Mouse (Mus musculus) granulocyte monocyte progenitor cell, adult 5-6 weeks (primary cell): ENCODE data around the gene Traf3ip1. TPM values are rescaled to one million over a fixed set of nuclear protein-coding genes. Genes with fewer than 3 reads are reported as not detected.

ENCODE experiments used
- ATAC-seq: replicated peaks from 2 replicates; pipeline ENCODE4 v1.8.0; 2016; ENCODE audit warnings: mild to moderate bottlenecking, moderate TSS enrichment, inconsistent platforms; ENCODE audit not compliant: poor library complexity, severe bottlenecking
- total RNA-seq, 2 experiments: library from RNA; stranded (forward) in 1 of 2; stranded (reverse) in 1 of 2; fragments of 200-712, 200-1000 nt in 1 of 2; fragments of >200 nt in 1 of 2; fragmentation: Nextera tagmentation in 1 of 2; gene quantifications; 2 replicates each; pipeline ENCODE4 v1.2.3; 2014 to 2017

Gene Traf3ip1
- total RNA-seq, 2 experiments from 2014 or later: 4.6 to 7.0 TPM

DNA sequence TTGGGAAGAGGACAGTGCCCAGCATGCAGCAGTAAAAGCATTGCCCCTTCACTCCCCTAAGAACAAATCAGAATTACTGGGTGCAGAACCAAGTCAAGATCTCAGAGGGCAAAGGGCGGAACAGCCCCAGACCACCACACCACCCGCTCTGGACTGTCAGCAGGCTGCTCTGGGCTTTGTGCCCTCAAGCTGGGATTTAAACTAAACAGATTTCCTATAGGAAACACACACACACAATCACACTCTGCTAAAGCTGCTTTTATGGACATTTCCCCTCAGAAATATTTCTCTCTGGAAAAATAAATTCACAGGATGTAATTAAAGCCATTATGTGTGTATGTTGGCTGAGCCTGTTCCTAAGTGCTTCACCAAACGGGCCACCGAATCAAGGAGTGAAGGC, 37.8 kb downstream of the Traf3ip1 start:
- ATAC-seq: no peak

DNA sequence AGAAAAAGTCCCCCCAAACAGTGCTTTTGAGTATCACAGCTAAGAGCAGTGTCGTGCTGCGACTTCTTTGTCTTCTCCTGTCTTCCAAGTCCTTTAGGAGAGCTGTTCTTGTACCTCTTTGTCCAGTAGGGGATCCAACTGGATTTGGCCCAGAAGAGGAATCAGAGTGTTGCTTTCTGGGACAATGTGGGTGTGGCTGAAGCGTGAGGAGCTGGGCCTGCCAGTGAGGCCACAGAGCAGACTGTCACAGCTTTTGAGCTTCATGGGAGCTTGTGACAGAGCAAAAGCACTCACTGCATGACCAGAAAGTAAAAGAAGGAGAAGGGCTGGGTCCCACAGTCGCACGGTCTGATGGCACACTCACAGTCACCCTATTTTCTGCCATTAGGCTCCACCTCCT, 38.4 kb downstream of the Traf3ip1 start:
- ATAC-seq: no peak

DNA sequence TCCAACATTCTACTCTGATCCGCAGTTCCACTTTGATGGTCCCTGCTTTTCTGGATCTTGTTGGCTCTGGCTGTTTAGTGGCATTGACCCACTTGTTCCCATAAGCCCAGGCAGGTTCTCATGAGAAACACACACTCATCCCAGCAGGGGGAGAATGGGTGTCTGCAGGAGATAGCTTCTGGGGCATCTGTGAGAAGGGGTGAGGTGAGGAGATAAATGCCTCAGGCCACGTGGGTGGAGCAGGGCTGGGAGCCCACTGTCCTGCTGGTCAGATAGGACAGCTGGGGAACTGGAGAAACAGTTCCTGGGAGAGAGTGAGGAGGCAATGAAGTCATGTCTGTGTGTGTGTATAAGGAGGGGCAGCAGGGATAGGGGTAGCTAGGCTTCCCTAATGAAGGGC, 39.0 kb downstream of the Traf3ip1 start:
- ATAC-seq: no peak

DNA sequence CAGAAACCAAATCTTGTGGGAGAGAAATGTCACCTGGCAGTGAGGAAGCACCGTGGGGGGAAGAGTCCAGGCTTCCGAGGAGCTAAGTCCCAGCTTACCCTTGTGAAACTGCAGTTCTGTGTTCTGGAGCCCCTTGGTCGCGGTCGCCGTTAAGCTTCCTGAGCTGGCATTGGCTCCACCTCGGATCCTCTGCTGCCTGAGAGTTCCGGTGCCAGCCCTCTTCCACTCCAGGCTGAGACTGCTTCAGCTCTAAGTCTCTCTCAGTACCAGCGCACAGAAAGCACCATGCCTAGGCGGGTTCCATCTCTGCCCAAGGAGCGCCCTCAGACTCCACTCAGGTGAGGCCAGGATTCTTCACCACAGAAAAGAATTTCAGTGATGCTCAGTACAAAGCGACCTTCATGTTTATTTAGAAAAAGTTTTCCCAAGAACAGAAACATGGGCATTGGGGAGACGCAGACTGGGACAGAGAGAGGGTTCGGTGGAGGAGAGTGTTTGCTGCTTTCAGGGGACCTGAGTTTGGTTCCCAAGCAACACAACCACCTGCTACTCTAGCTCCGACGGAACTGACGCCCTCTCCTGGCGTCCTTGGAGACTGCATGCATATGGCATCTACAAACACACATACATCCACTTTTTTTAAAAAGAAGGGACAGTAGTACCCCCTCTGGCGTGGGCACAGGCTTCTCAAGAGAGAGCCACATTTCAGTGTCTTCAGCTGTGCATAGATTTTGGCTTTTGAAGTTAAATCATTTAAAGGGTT, 39.7 kb downstream of the Traf3ip1 start:
- no peak for ATAC-seq

DNA sequence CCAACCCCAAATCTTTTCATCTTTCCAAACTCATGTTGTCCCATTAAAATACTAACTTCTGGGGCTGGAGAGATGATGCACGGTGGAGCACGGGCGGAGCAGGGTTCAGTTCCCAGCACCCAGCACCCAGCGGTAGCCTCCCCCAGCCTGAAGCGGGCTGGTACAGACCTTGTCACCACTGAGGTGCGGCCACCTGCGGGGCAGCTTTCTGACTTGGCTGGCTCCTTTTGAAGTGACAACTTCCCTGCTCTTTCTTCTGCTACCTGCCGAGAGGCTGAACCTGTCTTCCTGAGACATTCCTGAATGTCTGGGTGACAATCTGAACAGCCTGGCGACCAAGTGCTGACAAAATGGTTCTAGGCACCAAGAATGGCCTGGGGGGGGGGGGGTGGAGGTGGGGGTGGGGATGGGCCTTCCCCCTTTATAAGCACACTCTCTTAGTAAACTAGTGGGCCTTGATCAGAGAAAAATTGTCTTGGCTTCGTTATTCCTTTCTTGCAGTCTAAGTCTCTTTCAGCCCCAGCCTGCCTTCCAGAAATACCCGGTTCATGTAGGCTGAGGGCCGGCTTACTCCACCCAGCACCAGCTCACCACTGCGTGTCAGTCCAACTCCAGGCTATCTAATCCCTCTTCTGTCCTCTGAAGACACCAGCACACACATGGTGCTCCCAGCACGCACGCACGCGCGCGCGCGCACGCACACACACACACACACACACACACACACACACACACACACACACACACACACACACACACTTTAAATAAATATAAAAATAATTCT, 43.5 kb downstream of the Traf3ip1 start:
- no peak for ATAC-seq

DNA sequence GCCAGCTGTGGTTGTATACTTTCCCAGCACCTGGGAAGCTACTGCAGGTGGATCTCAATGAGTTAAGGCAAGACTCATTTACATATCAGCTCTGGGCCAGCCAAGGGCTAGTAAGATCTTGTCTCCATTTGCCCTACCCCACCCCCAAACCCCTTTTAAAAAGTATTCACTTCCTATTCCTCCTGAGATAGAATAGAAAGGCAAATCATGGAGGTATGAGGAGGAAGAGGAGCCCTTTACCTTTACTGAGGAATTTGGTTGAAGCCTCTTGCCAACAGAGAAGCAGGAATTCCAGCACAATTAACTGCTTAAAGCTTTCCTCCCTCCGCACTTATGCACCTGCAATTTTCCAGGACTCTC, 44.1 kb downstream of the Traf3ip1 start:
- no peak for ATAC-seq

DNA sequence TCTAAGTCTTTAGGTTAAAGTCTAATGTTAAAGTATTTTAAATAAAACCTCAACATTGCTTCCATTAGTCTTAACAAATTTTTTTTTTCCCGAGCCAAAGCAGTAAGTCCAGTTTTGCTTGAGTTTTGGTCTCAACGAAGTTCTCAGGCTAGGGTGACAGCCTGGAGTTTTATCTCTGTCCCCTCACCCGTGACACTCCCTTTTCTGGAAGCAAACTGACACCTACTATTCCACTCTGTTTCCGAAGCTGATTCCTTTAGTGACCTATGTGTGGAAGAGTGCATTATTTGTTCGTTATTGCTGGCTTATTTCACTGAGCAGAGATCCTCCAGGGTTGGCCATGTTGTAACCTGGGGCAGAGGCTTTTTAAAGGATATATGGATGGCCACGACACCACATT, 44.8 kb downstream of the Traf3ip1 start:
- no peak for ATAC-seq

DNA sequence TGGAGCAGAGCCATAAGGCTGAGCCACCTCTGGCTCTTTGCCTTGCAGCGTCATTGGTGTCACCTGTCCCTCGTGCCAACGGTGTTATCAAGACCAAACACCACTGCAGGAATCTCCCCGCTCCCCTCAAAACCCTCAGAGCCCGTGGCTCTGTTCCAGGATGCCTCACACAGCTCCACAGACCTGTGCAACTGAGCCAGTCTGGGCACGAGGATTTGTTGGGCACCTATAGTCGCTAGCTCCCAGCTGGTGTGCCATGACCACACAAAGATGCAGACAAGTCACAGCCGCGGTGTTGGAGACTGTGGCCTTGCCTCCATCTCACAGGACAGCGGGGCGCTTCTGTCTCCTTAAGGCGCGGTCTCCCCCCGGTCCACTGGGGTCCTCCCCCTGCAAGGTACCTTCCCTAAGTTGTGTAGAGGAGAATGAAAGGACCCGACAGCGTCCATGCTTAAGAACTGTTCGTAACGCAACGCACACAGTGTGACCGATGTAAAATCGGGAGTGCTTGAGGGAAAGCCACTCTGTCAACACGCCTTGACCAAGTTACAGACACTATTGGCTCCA, 45.3 kb downstream of the Traf3ip1 start:
- ATAC-seq: peak; percentile 18

DNA sequence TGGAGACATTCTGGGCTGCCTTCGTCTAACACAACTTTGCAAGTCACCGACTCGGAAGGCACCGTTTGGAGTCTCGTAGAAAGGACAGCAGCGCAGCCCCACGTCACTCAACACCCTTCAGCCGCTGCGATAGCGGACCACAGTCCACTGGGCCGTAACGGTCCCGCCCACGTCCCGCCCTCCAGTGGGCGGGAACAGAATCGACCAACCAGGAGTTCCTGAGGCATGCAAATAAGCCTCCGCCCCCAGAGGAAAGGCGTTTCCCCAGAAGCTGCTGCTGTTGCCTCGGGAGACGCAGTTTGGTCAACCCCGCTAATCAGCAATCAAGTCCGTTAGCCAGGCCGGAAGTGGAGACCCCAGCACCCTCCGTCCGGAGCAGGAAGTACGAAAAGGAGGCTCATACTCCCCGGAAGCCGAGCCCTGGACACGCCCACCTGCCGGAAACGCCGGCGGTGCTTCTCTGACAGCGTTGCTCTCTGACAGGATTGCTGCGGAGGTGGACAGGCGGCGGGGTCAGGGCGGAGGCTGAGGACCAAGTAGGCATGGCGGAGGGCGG, 45.9 kb downstream of the Traf3ip1 start, which contains the start of gene Asb1:
Gene Asb1, plus strand, starts transcription at position 274 of the 556 bp plus-strand sequence.
- ATAC-seq: peak; percentile 92

DNA sequence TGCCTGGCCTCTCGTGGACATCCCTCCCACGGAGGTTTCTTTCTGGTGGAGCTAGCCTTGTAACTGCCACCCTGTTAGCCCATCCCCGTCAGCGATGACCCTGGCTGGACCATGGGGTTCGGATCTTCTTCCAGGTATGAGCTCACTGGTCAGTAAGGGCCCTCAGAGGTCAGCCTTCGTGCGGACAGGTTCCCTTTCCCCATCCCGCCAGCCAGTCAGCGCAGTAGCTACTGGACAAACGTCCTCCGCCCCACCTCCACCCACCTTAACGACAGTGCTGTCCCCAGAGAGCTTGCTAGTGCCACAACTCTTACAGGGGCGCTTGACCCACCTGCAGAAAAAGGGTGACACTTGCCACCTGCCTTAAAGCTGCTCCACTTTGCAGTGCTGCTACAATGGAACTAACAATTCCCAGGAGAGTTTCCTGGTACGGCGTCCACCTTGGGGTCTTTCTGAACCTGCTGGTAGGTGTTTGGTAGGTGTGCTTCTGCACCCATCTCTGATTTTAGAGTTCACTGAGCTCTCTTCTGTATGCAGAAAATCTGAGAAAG, 46.7 kb downstream of the Traf3ip1 start:
- no peak for ATAC-seq

DNA sequence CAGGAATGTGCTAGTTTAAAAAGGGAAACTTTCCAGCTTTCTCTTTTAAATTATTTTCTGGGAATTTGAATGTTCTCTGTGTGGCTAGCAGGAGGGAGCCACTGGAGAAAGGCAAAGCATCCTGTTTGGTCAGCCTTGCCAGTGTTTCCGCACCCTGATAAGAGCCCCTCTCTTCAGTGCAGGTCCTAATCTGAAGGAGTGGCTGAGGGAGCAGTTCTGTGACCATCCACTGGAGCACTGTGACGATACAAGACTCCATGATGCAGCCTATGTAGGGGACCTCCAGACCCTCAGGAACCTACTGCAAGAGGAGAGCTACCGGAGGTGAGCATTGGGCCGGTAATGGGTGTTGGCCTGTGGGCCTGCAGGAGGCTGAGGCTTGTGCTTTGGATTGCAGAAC, 49.5 kb downstream of the Traf3ip1 start:
- no peak for ATAC-seq

DNA sequence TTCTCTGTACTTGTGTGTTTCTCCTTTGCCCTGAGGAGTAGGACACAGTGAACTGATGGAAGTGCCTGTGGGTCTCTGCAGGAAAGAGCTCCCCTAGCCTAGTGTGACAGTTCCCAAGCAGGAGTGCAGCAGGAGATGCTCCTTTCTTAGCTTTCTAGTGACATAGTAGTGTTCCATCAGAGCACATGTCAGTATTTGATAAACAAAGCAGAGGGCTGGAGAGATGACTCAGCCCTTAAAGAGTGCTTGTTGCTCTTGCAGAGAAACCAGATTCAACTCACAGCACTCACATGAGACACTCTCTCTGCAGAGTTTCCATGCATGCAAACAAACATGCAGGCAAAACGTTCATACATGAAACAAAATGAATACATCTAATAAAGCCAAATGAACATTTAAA, 50.8 kb downstream of the Traf3ip1 start:
- ATAC-seq: no peak

DNA sequence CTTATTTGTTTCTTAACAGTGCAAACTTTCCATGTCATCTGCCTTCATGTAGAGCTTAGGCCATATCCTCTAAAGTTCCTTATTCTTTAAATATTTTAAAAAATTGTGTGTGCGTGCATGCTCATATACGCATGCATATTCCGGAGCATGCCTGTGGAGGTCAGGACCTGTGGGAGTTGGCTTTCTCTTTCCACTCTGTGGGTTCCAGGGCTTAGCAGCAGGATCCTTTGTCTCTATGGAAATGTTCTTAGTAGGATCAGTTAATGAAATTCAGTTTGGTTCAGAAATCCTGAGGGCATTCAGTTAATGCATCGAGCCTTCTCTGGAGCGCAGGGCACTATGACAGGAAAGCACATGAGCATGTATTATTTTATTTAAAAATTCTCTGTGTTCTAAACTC, 53.1 kb downstream of the Traf3ip1 start:
- no peak for ATAC-seq

DNA sequence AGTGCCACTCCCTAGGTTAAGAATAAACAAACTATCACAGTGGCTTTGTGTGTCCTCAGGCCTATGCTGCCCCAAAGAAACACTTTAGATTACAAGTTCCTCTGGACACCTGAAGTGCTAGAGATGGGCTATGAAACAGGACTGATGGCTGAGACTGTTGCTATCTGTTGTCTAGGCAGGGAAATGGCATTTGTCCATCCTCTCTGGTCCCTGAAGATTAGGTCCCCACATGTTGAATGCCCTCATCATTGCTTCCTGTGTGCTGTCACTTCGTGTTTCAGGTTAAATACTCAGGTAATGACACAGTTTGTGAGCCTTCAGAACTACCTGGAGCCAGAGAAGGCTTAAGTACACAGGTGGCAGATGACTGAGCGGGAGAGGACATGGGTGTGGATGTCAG, 54.6 kb downstream of the Traf3ip1 start:
- no peak for ATAC-seq

DNA sequence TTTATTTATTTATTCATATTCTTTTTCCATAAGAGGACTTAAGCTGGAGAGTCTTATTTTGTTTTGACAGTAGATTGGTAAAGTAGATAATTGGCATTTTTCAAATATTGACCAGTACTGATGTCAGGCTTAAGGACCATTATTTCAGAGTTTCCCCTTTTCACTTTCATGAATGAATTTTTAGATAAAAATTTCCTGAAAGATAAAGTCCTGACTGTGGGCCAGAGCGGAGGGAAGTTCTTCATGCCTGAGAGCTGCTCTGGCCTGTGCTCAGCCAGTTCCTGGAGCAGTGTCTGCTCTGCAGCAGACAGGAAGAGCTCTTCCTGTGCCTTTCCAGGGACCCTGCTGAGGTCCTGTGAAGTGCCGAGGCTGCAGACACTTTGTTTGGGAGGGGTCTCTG, 62.7 kb downstream of the Traf3ip1 start:
- no peak for ATAC-seq

DNA sequence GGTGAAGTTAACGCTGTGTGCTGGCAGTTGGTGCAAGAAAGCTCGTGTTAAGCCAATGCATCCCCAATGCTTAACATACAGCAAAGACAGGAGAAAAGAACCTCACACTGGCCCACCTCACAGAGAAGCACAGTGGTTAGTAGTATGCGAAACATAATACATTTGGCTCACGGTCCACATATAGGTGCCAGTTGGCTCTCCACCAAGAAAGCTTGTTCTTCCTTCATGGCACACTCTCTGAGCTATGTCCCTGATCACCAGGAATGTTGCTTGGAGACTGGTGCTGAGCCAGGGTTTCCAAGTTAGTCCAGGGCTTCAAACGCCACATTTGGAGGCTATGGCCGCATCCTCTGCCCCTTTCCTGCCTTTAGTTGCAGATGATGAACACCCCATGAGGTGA, 66.8 kb downstream of the Traf3ip1 start:
- ATAC-seq: no peak

DNA sequence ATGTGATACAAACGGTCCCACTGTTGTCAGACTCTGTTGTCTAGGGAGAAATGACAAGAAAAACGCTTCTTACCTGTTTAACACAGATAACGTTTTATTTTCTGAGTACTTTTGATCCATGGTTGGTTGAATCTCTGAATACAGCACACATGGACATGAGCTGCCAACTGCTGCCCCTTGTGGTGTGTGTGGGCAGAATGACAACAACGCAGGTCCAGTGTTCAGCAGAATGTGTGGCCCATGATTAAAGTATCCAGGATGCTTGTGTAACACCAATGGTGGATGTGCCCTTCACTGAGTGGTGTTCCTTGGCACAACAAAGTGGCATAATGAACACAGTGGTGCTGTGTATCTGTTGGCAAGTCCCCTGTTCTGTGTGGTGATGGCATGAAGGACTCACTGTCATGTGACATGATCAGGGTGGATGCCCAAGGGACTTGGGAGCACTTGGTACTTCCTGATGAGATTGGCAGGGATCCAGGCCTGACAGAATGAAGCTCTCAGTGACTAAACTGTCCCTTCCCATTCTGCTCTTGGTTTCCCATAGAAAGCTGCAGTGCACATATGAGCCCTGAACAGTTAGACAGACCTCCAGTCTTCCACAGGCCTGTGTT, 68.6 kb downstream of the Traf3ip1 start:
- ATAC-seq: no peak

DNA sequence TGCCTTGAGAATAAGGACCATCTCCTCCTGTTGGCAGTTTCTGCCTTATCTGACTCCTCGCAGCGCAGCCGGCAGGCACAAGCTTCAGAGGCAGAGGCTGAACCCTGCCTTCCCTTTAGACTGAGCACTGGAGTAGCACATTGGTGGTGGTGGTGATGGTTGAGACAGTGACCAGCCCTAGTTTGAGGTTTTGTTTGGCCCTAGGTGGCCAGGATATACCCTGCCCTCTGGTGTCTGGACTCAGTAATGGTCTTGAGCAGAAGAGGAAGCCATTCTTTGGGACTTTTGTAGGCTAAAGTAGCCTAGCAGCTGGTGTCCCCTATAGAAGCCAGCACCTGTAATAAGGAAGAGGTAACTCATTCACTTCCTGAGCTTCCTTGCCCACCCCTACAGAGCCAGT, 69.6 kb downstream of the Traf3ip1 start:
- ATAC-seq: peak; percentile 71; the same call in 1 of the 2 replicates

DNA sequence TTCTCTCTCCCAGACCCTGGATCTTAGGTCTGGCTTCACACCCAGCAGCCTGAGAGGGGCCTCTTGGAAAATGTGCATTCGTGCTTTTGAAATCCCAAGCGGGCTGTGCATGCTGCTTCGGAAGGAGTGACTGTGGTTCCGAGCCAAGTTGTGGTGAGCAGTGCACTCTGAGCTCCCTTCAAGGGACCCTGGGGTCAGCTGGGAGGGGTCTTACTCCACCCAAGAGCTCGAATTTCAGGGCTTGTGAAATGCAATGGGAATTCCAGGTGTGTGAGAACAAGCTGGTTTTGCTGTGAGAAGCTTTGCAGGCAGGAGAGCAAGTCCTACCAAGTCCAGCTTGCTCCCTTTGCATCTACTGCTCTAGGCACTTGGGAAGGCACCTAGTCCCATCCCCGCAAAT, 70.2 kb downstream of the Traf3ip1 start:
- no peak for ATAC-seq

DNA sequence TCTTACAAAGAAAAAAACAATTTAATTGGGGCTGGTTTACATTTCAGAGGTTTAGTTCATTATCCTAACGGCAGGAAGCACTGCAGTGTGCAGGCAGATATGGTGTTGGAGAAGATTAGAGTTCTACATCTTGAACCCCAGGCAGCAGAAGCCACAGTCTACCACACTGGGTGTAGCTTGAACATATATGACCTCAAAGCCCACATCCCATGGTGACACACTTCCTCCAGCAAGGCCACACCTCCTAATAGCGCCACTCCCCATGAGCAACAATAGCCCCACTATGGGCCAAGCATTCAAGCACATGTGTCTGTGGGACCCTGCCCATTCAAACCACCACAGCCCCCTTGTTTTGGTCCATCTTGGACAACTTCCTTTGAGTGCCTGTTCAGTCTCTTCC, 72.8 kb downstream of the Traf3ip1 start:
- no peak for ATAC-seq

DNA sequence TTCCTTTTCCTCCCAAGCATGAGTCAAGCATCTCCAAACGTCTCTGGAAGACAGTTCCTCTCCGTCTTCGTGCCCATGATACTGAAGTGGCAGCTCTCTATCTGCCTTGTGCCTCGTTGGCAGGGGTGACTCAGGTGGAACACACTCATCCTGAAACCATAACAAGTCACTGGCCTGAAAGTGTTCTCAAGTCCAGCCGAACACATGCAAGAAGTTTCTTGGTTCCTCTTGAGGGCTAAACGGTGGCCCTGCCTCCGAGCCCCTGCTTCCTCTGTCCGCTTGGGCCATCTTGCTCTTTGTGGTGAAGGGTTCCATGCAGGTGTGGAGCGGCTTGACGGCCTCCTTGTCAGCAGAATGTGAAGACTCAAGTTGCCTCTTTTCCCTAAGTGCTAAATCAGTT, 78.0 kb downstream of the Traf3ip1 start:
- no peak for ATAC-seq
